Mouse (Mus musculus) lung, embryonic 14.5 days (tissue): ENCODE data around the gene Lrmda. TPM values are rescaled to one million over a fixed set of nuclear protein-coding genes. Genes with fewer than 3 reads are reported as not detected.

Experiments used
- ATAC-seq: fragments of 200-750 bp; cut with Nextera tagmentation; 2 replicates; pipeline ENCODE4 v1.8.0; 2017; ENCODE audit warnings: mild to moderate bottlenecking, moderate TSS enrichment, moderate library complexity; ENCODE audit not compliant: insufficient read depth
- DNase-seq: peaks from one replicate; pipeline ENCODE4 v3.0.0-alpha.2; 2015
- H3K27ac ChIP-seq: fragments of 300-500 bp; sonication (generic); 2 replicates; pipeline ENCODE4 v1.5.1; 2014; ENCODE audit warnings: low read depth, mild to moderate bottlenecking, moderate library complexity
- H3K27me3 ChIP-seq: fragments of 300-500 bp; sonication (generic); 2 replicates; pipeline ENCODE4 v1.6.1; 2014; ENCODE audit warnings: low read length, control low read depth; ENCODE audit not compliant: insufficient read depth
- H3K36me3 ChIP-seq: fragments of 300-500 bp; sonication (generic); 2 replicates; pipeline ENCODE4 v1.6.1; 2014; ENCODE audit warnings: control low read depth; ENCODE audit not compliant: insufficient read depth
- H3K4me1 ChIP-seq: fragments of 300-500 bp; sonication (generic); 2 replicates; pipeline ENCODE4 v1.6.1; 2014; ENCODE audit warnings: antibody characterized with exemption, control low read depth; ENCODE audit not compliant: insufficient read depth
- H3K4me2 ChIP-seq: fragments of 300-500 bp; sonication (generic); 2 replicates; pipeline ENCODE4 v1.6.1; 2014; ENCODE audit warnings: mild to moderate bottlenecking
- H3K4me3 ChIP-seq: fragments of 300-500 bp; sonication (generic); 2 replicates; pipeline ENCODE4 v1.5.1; 2014; ENCODE audit warnings: low read depth, low read length
- H3K9ac ChIP-seq: fragments of 300-500 bp; sonication (generic); 2 replicates; pipeline ENCODE4 v1.6.1; 2014
- H3K9me3 ChIP-seq: fragments of 300-500 bp; sonication (generic); 2 replicates; pipeline ENCODE4 v1.6.1; 2016; ENCODE audit warnings: low read depth, low read length, control low read depth
- CTCF ChIP-seq: IDR thresholded peaks from 2 replicates; pipeline ENCODE4 v1.5.1; 2016; ENCODE audit warnings: antibody characterized with exemption, low read depth
- whole genome bisulfite sequencing: fragments of 180-500 bp; shearing (Covaris S2); extraction: QIAGEN DNeasy Blood & Tissue Kit; methylation state at CpG from one replicate; pipeline ENCODE4 v1.1.7; 2014; 5-methylcytosine and 5-hydroxymethylcytosine counted together
- polyA plus RNA-seq: library from polyadenylated mRNA; unstranded; fragments of >200 nt; fragmentation: Nextera tagmentation; extraction: Ambion mirVana; gene quantifications from 2 replicates; pipeline ENCODE4 v1.2.1, GENCODE M21; 2014

The Lrmda gene
- polyA plus RNA-seq, 1 experiment from 2014 or later: 1.1 TPM

GRCm38 (mm10) chr14:22198641-22199425 is 179.3 kb downstream of the Lrmda start:
- 33% methylated on average over 12 of the region's 12 CpGs for WGBS
- peak; percentile 90 for DNase-seq
- TF ChIP-seq CTCF: no peak
- Histone ChIP-seq H3K27me3 (peaks cover 12% of the 10 kb centered on the region; the same call in 1 of the 2 replicates), H3K4me2 (no peak overlapping the region), H3K4me3 (no peak overlapping the region), H3K9me3 (no peaks in the 10 kb centered on the region), H3K36me3 (no peaks in the 10 kb centered on the region), H3K27ac (no peak overlapping the region), H3K9ac (no peak overlapping the region), H3K4me1 (peaks cover 4% of the 10 kb centered on the region; the same call in 1 of the 2 replicates)
- peak; percentile 90 for ATAC-seq

GRCm38 (mm10) chr14:22201667-22202066 is 182.2 kb downstream of the Lrmda start:
- DNase-seq (no peak), ATAC-seq (no peak)
- no peak for TF ChIP-seq CTCF
- no peak overlapping the region for H3K4me2 ChIP-seq
- no peak overlapping the region for H3K9ac ChIP-seq
- 34% methylated on average over 2 of the region's 2 CpGs for WGBS
- no peak overlapping the region for H3K27ac ChIP-seq
- no peaks in the 10 kb centered on the region for H3K9me3 ChIP-seq
- no peaks in the 10 kb centered on the region for H3K36me3 ChIP-seq
- peaks cover 17% of the 10 kb centered on the region; the same call in 1 of the 2 replicates for H3K27me3 ChIP-seq
- no peak overlapping the region for H3K4me3 ChIP-seq
- H3K4me1 ChIP-seq: peaks cover 4% of the 10 kb centered on the region; the same call in 1 of the 2 replicates

- 88% methylated on average over 1 of the region's 1 CpGs for whole genome bisulfite sequencing
- Histone ChIP-seq H3K36me3 (no peaks in the 10 kb centered on the region), H3K4me3 (no peak overlapping the region), H3K27ac (no peak overlapping the region), H3K4me1 (peaks cover 7% of the 10 kb centered on the region), H3K4me2 (no peak overlapping the region), H3K9ac (no peak overlapping the region), H3K27me3 (peaks cover 24% of the 10 kb centered on the region), H3K9me3 (no peaks in the 10 kb centered on the region)
- DNase-seq (no peak), ATAC-seq (no peak)
- TF ChIP-seq CTCF: no peak
These were observed 191.1 kb downstream of the Lrmda start for GRCm38 (mm10) chr14:22210601-22211000.

GRCm38 (mm10) chr14:22218183-22218582 is 198.7 kb downstream of the Lrmda start:
- WGBS: 81% methylated on average over 4 of the region's 4 CpGs

DNA sequence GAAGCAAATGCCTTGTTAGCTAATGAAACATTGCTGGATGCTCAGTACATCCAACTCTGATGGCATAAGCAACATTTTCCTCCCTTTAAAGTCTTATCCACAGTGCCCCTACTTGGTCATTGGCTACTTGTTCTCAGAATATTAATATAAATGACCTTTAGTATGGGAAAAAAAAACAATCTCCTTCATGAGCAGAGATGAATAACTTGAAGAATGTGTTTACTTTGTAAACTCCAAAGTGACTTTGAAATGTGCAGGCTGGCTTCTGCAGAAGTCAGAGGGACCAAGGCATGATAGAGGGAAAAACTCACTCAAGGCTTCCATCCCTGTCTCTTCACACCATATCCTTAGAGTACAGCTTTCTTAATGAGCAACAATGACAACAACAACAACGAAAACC is 202.5 kb downstream of the Lrmda start:
- Histone ChIP-seq H3K27me3 (no peaks in the 10 kb centered on the region; the same call in 1 of the 2 replicates), H3K36me3 (no peaks in the 10 kb centered on the region), H3K9ac (no peak overlapping the region), H3K27ac (no peak overlapping the region), H3K4me2 (no peak overlapping the region), H3K4me1 (peaks cover 12% of the 10 kb centered on the region), H3K4me3 (no peak overlapping the region), H3K9me3 (no peaks in the 10 kb centered on the region; the same call in 1 of the 2 replicates)
- DNase-seq: peak; percentile 90
- WGBS: 37% methylated on average over 1 of the region's 1 CpGs
- TF ChIP-seq CTCF: no peak
- peak; percentile 78 for ATAC-seq

More at GRCm38 (mm10) chr14:22218183-22218582, 198.7 kb downstream of the Lrmda start:
- Histone ChIP-seq H3K4me1 (peaks cover 12% of the 10 kb centered on the region), H3K27me3 (no peaks in the 10 kb centered on the region; the same call in 1 of the 2 replicates), H3K27ac (no peak overlapping the region), H3K36me3 (no peaks in the 10 kb centered on the region), H3K4me3 (no peak overlapping the region), H3K9ac (no peak overlapping the region), H3K4me2 (no peak overlapping the region), H3K9me3 (no peaks in the 10 kb centered on the region; the same call in 1 of the 2 replicates)
- ATAC-seq: no peak
- no peak for DNase-seq
- no peak for TF ChIP-seq CTCF

GRCm38 (mm10) chr14:22222574-22222973 is 203.1 kb downstream of the Lrmda start:
- no peak overlapping the region for H3K27ac ChIP-seq
- 65% methylated on average over 3 of the region's 3 CpGs for WGBS

DNA sequence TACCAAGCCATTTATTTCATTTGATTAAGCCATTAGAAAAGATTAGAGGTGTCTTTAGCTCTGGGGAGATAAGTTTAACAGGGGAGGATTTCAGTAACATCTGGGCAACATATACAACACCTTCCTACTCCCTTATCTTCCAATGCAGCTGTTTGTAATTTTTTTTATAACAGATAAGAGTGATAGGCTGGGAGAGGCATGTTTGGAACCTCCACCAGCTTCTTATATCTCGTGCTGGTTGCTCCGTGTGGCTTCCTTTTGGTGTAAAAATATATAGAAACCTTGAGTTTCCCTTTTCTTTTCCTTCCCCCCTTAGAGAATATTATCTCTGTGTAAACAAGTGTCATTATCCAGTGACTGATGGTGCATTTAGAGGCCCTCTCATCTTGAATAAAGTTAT is 206.7 kb downstream of the Lrmda start:
- Histone ChIP-seq H3K9ac (no peak overlapping the region), H3K4me2 (no peak overlapping the region), H3K9me3 (no peaks in the 10 kb centered on the region), H3K27ac (no peak overlapping the region), H3K4me1 (peaks cover 12% of the 10 kb centered on the region), H3K36me3 (no peaks in the 10 kb centered on the region), H3K27me3 (no peaks in the 10 kb centered on the region), H3K4me3 (no peak overlapping the region)
- 34% methylated on average over 2 of the region's 2 CpGs for WGBS
- ATAC-seq (peak; percentile 28), DNase-seq (peak; percentile 55)
- no peak for TF ChIP-seq CTCF

More at GRCm38 (mm10) chr14:22222574-22222973, 203.1 kb downstream of the Lrmda start:
- Histone ChIP-seq H3K4me1 (peaks cover 12% of the 10 kb centered on the region), H3K36me3 (no peaks in the 10 kb centered on the region), H3K4me3 (no peak overlapping the region), H3K27me3 (no peaks in the 10 kb centered on the region; the same call in 1 of the 2 replicates), H3K9ac (no peak overlapping the region), H3K9me3 (no peaks in the 10 kb centered on the region; the same call in 1 of the 2 replicates), H3K4me2 (no peak overlapping the region)
- ATAC-seq (peak; percentile 57; the same call in 1 of the 2 replicates), DNase-seq (no peak)
- no peak for TF ChIP-seq CTCF
